Mouse (Mus musculus): ENCODE results near the gene Dennd5b. TPM values are rescaled to one million over a fixed set of nuclear protein-coding genes. Genes with fewer than 3 reads are reported as not detected.

Dennd5b gene
- 0.45 TPM for polyA plus RNA-seq (2017; shearing (Covaris generic))

GRCm38 (mm10) chr6:149101076-149101942 lies at the start of gene Dennd5b:
TSS of gene Dennd5b (minus strand) at chr6:149101680.

GRCm38 (mm10) chr6:149139471-149139870 lies 38.0 kb upstream of the Dennd5b start, which contains the start of gene Etfbkmt:
TSS of gene Etfbkmt (plus strand) at chr6:149139849.

GRCm38 (mm10) chr6:149129870-149130269 lies 28.4 kb upstream of the Dennd5b start, which contains the start of gene Gm10203:
TSS of gene Gm10203 (plus strand) at chr6:149130170.

GRCm38 (mm10) chr6:148946409-148946742 lies 155.1 kb downstream of the Dennd5b start, which contains the start of gene Sinhcaf:
TSS of gene Sinhcaf (minus strand) at chr6:148946467.

Other genes starting within 250 kb of the Dennd5b start
- 5.5 TPM for gene Caprin2, start 205.4 kb downstream of the Dennd5b start, polyA plus RNA-seq (2017; shearing (Covaris generic))
- 42.2 TPM for gene Sinhcaf, start 155.2 kb downstream of the Dennd5b start, polyA plus RNA-seq (2017; shearing (Covaris generic))
- gene Gm10203, start 28.5 kb upstream of the Dennd5b start, polyA plus RNA-seq (2017; shearing (Covaris generic)) = not detected
- 81.9 TPM for gene Etfbkmt, start 38.2 kb upstream of the Dennd5b start, polyA plus RNA-seq (2017; shearing (Covaris generic))
- 29.7 TPM for gene Amn1, start 87.0 kb upstream of the Dennd5b start, polyA plus RNA-seq (2017; shearing (Covaris generic))
- 309 TPM for gene Resf1, start 207.7 kb upstream of the Dennd5b start, polyA plus RNA-seq (2017; shearing (Covaris generic))